Mouse (Mus musculus) midbrain, embryonic 13.5 days (tissue): ENCODE data around the gene Dnajc7. TPM values are rescaled to one million over a fixed set of nuclear protein-coding genes. Genes with fewer than 3 reads are reported as not detected.
A peak's percentile ranks its signal among the peaks of the same experiment; 100 is the strongest.

ENCODE experiments used
- ATAC-seq: fragments of 200-750 bp; cut with Nextera tagmentation; 2 replicates; pipeline ENCODE4 v1.8.0; 2017; ENCODE audit warnings: mild to moderate bottlenecking, moderate TSS enrichment, moderate library complexity
- H3K27ac ChIP-seq: fragments of 300-500 bp; sonication (generic); 2 replicates; pipeline ENCODE4 v1.5.1; 2015; ENCODE audit warnings: inconsistent platforms, mild to moderate bottlenecking, moderate library complexity
- H3K27me3 ChIP-seq: fragments of 300-500 bp; sonication (generic); 2 replicates; pipeline ENCODE4 v1.6.1; 2015; ENCODE audit warnings: mild to moderate bottlenecking, inconsistent platforms
- H3K36me3 ChIP-seq: fragments of 300-500 bp; sonication (generic); 2 replicates; pipeline ENCODE4 v1.6.1; 2015; ENCODE audit warnings: mild to moderate bottlenecking, inconsistent platforms
- H3K4me1 ChIP-seq: fragments of 300-500 bp; sonication (generic); replicated peaks from 2 replicates; pipeline ENCODE4 v1.6.1; 2015; ENCODE audit warnings: inconsistent platforms
- H3K4me2 ChIP-seq: fragments of 300-500 bp; sonication (generic); replicated peaks from 2 replicates; pipeline ENCODE4 v1.6.1; 2015; ENCODE audit warnings: moderate library complexity, mild to moderate bottlenecking, inconsistent platforms
- H3K4me3 ChIP-seq: fragments of 300-500 bp; sonication (generic); replicated peaks from 2 replicates; pipeline ENCODE4 v1.5.1; 2015; ENCODE audit warnings: mild to moderate bottlenecking, inconsistent platforms
- H3K9ac ChIP-seq: fragments of 300-500 bp; sonication (generic); replicated peaks from 2 replicates; pipeline ENCODE4 v1.6.1; 2015; ENCODE audit warnings: mild to moderate bottlenecking, inconsistent platforms
- H3K9me3 ChIP-seq: fragments of 300-500 bp; sonication (generic); 2 replicates; pipeline ENCODE4 v1.6.1; 2016; ENCODE audit warnings: mild to moderate bottlenecking, inconsistent platforms
- WGBS: fragments of 180-500 bp; shearing (Covaris S2); methylation state at CpG from one replicate; pipeline ENCODE4 v1.1.7; 2015; 5-methylcytosine and 5-hydroxymethylcytosine counted together
- polyA plus RNA-seq: library from polyadenylated mRNA; unstranded; fragments of >200 nt; fragmentation: Nextera tagmentation; extraction: Ambion mirVana; gene quantifications from 2 replicates; pipeline ENCODE4 v1.2.1, GENCODE M21; 2015

Dnajc7 gene
- polyA plus RNA-seq, 1 experiment from 2014 or later = 311 TPM

GRCm38 (mm10) chr11:100613241-100613640, 6.7 kb downstream of the Dnajc7 start:
- Histone ChIP-seq H3K36me3 (peaks cover 7% of the 10 kb centered on the region), H3K4me3 (no peak overlapping the region), H3K27me3 (no peaks in the 10 kb centered on the region), H3K9ac (no peak overlapping the region), H3K27ac (no peak overlapping the region), H3K9me3 (no peaks in the 10 kb centered on the region), H3K4me2 (no peak overlapping the region), H3K4me1 (peaks cover 18% of the 10 kb centered on the region)
- ATAC-seq = no peak
- WGBS = 93% methylated on average over 3 of the region's 3 CpGs

- ATAC-seq = no peak
- Histone ChIP-seq H3K4me2 (no peak overlapping the region), H3K4me3 (no peak overlapping the region), H3K27me3 (no peaks in the 10 kb centered on the region), H3K4me1 (peaks cover 7% of the 10 kb centered on the region; the same call in 1 of the 2 replicates), H3K27ac (no peak overlapping the region), H3K36me3 (peaks cover 10% of the 10 kb centered on the region), H3K9ac (no peak overlapping the region), H3K9me3 (no peaks in the 10 kb centered on the region)
- WGBS = 91% methylated on average over 6 of the region's 6 CpGs
Measured at GRCm38 (mm10) chr11:100611627-100612026, 8.3 kb downstream of the Dnajc7 start.

- H3K36me3 ChIP-seq = peaks cover 6% of the 10 kb centered on the region; the same call in 1 of the 2 replicates
- no peak overlapping the region for H3K27ac ChIP-seq
- H3K4me1 ChIP-seq = peaks cover 14% of the 10 kb centered on the region
- H3K9me3 ChIP-seq = no peaks in the 10 kb centered on the region
- no peaks in the 10 kb centered on the region for H3K27me3 ChIP-seq
- H3K4me2 ChIP-seq = no peak overlapping the region
- WGBS = 82% methylated on average over 9 of the region's 9 CpGs
- no peak for ATAC-seq
- H3K4me3 ChIP-seq = no peak overlapping the region
- no peak overlapping the region for H3K9ac ChIP-seq
Measured at GRCm38 (mm10) chr11:100609997-100610680, 9.8 kb downstream of the Dnajc7 start.

GRCm38 (mm10) chr11:100609355-100609996, 10.5 kb downstream of the Dnajc7 start:
- H3K27me3 ChIP-seq = no peaks in the 10 kb centered on the region
- H3K9ac ChIP-seq = no peak overlapping the region
- no peaks in the 10 kb centered on the region for H3K9me3 ChIP-seq
- no peak overlapping the region for H3K4me2 ChIP-seq
- H3K27ac ChIP-seq = no peak overlapping the region
- no peak for ATAC-seq
- 91% methylated on average over 5 of the region's 5 CpGs for WGBS
- peaks cover 6% of the 10 kb centered on the region; the same call in 1 of the 2 replicates for H3K36me3 ChIP-seq
- H3K4me3 ChIP-seq = no peak overlapping the region
- peaks cover 12% of the 10 kb centered on the region for H3K4me1 ChIP-seq

GRCm38 (mm10) chr11:100608796-100609195, 11.2 kb downstream of the Dnajc7 start:
- peaks cover 19% of the 10 kb centered on the region for H3K4me1 ChIP-seq
- ATAC-seq = no peak

GRCm38 (mm10) chr11:100607121-100607520, 12.8 kb downstream of the Dnajc7 start:
- H3K27me3 ChIP-seq = no peaks in the 10 kb centered on the region
- H3K27ac ChIP-seq = no peak overlapping the region
- no peak overlapping the region for H3K9ac ChIP-seq
- no peaks in the 10 kb centered on the region for H3K9me3 ChIP-seq
- no peak for ATAC-seq
- H3K4me2 ChIP-seq = no peak overlapping the region
- peaks cover 16% of the 10 kb centered on the region for H3K36me3 ChIP-seq
- no peak overlapping the region for H3K4me3 ChIP-seq
- 96% methylated on average over 6 of the region's 6 CpGs for WGBS
- H3K4me1 ChIP-seq = peaks cover 17% of the 10 kb centered on the region

More at GRCm38 (mm10) chr11:100608796-100609195, 11.2 kb downstream of the Dnajc7 start:
- Histone ChIP-seq H3K9ac (no peak overlapping the region), H3K9me3 (no peaks in the 10 kb centered on the region), H3K27ac (no peak overlapping the region), H3K36me3 (peaks cover 6% of the 10 kb centered on the region; the same call in 1 of the 2 replicates), H3K4me3 (no peak overlapping the region), H3K4me2 (no peak overlapping the region), H3K27me3 (no peaks in the 10 kb centered on the region)
- WGBS = 82% methylated on average over 4 of the region's 4 CpGs

- Histone ChIP-seq H3K27ac (peak overlapping the region; percentile 44; the same call in 1 of the 2 replicates), H3K4me2 (no peak overlapping the region), H3K9ac (no peak overlapping the region), H3K4me3 (no peak overlapping the region), H3K27me3 (no peaks in the 10 kb centered on the region), H3K36me3 (peaks cover 26% of the 10 kb centered on the region), H3K4me1 (peaks cover 17% of the 10 kb centered on the region), H3K9me3 (no peaks in the 10 kb centered on the region)
- ATAC-seq = no peak
- WGBS = 83% methylated on average over 10 of the region's 10 CpGs
Measured at GRCm38 (mm10) chr11:100605451-100605850, 14.5 kb downstream of the Dnajc7 start.

GRCm38 (mm10) chr11:100604321-100605005, 15.5 kb downstream of the Dnajc7 start:
- H3K4me1 ChIP-seq = peaks cover 17% of the 10 kb centered on the region
- H3K4me2 ChIP-seq = no peak overlapping the region
- WGBS = 86% methylated on average over 4 of the region's 4 CpGs
- no peak overlapping the region for H3K27ac ChIP-seq
- H3K36me3 ChIP-seq = peaks cover 36% of the 10 kb centered on the region
- no peak overlapping the region for H3K4me3 ChIP-seq
- no peak overlapping the region for H3K9ac ChIP-seq
- no peak for ATAC-seq
- no peaks in the 10 kb centered on the region for H3K27me3 ChIP-seq
- H3K9me3 ChIP-seq = no peaks in the 10 kb centered on the region

GRCm38 (mm10) chr11:100603813-100604212, 16.2 kb downstream of the Dnajc7 start:
- H3K27me3 ChIP-seq = no peaks in the 10 kb centered on the region
- 81% methylated on average over 8 of the region's 8 CpGs for WGBS
- H3K9me3 ChIP-seq = no peaks in the 10 kb centered on the region
- H3K9ac ChIP-seq = no peak overlapping the region
- H3K36me3 ChIP-seq = peaks cover 43% of the 10 kb centered on the region
- no peak for ATAC-seq
- H3K4me1 ChIP-seq = peaks cover 17% of the 10 kb centered on the region
- no peak overlapping the region for H3K4me2 ChIP-seq
- no peak overlapping the region for H3K4me3 ChIP-seq
- H3K27ac ChIP-seq = no peak overlapping the region

GRCm38 (mm10) chr11:100603155-100603554, 16.8 kb downstream of the Dnajc7 start:
- 91% methylated on average over 9 of the region's 9 CpGs for WGBS
- H3K4me1 ChIP-seq = peaks cover 17% of the 10 kb centered on the region
- ATAC-seq = no peak
- H3K4me2 ChIP-seq = no peak overlapping the region
- no peak overlapping the region for H3K27ac ChIP-seq
- H3K9ac ChIP-seq = no peak overlapping the region
- H3K27me3 ChIP-seq = no peaks in the 10 kb centered on the region
- H3K36me3 ChIP-seq = peaks cover 49% of the 10 kb centered on the region
- H3K9me3 ChIP-seq = no peaks in the 10 kb centered on the region
- no peak overlapping the region for H3K4me3 ChIP-seq

GRCm38 (mm10) chr11:100601372-100601771, 18.6 kb downstream of the Dnajc7 start:
- peaks cover 64% of the 10 kb centered on the region for H3K36me3 ChIP-seq
- 94% methylated on average over 3 of the region's 3 CpGs for WGBS
- H3K4me3 ChIP-seq = no peak overlapping the region
- no peaks in the 10 kb centered on the region for H3K27me3 ChIP-seq
- no peaks in the 10 kb centered on the region for H3K9me3 ChIP-seq
- no peak for ATAC-seq
- no peak overlapping the region for H3K9ac ChIP-seq
- no peak overlapping the region for H3K4me2 ChIP-seq
- H3K4me1 ChIP-seq = peaks cover 17% of the 10 kb centered on the region
- no peak overlapping the region for H3K27ac ChIP-seq

GRCm38 (mm10) chr11:100598074-100598473, 21.9 kb downstream of the Dnajc7 start:
- Histone ChIP-seq H3K4me2 (no peak overlapping the region), H3K27ac (no peak overlapping the region), H3K27me3 (no peaks in the 10 kb centered on the region), H3K9me3 (no peaks in the 10 kb centered on the region), H3K36me3 (peaks cover 91% of the 10 kb centered on the region), H3K9ac (no peak overlapping the region), H3K4me1 (no peaks in the 10 kb centered on the region), H3K4me3 (no peak overlapping the region)
- ATAC-seq = no peak
- 93% methylated on average over 4 of the region's 4 CpGs for WGBS
